Mouse (Mus musculus) thymus, adult 2 months (tissue): ENCODE results near the gene Abhd16a.

Experiments
- CTCF ChIP-seq: fragments of 200-500 bp; IDR thresholded peaks from 2 replicates; pipeline ENCODE4 v1.5.1; 2012; ENCODE audit warnings: mild to moderate bottlenecking, control low read depth, low read length, moderate library complexity, borderline replicate concordance; ENCODE audit not compliant: control insufficient read depth, poor library complexity, insufficient read depth; ENCODE audit errors: extremely low read depth
- POLR2A ChIP-seq: fragments of 200-500 bp; IDR thresholded peaks from 2 replicates; pipeline ENCODE4 v1.6.1; 2012; ENCODE audit warnings: mild to moderate bottlenecking, low read length, control low read depth, moderate library complexity; ENCODE audit not compliant: control insufficient read depth, poor library complexity, insufficient read depth; ENCODE audit errors: extremely low read depth

- TF ChIP-seq POLR2A (no peak), CTCF (no peak)
Measured at GRCm38 (mm10) chr17:35080710-35081109, 8.4 kb upstream of the Abhd16a start.
